Mouse (Mus musculus) kidney, postnatal 0 days (tissue): ENCODE measurements around the gene Tceal7. TPM values are rescaled to one million over a fixed set of nuclear protein-coding genes. Genes with fewer than 3 reads are reported as not detected.
A peak's percentile ranks its signal among the peaks of the same experiment; 100 is the strongest.
"Not testable (repeated sequence)": the region's sequence is repeated elsewhere in the genome, so short reads cannot be mapped to it uniquely, and the experiment has no call there.

Experiments
- ATAC-seq: fragments of 200-750 bp; cut with Nextera tagmentation; replicated peaks from 2 replicates; pipeline ENCODE4 v1.8.0; 2017; ENCODE audit warnings: low read depth, moderate number of reproducible peaks, moderate TSS enrichment, moderate library complexity; ENCODE audit not compliant: low FRiP score
- DNase-seq: peaks from one replicate; pipeline ENCODE4 v3.0.0-alpha.2; 2016; ENCODE audit warnings: low spot score
- H3K27ac ChIP-seq: fragments of 300-500 bp; sonication (generic); 2 replicates; pipeline ENCODE4 v1.5.1; 2014; ENCODE audit warnings: mild to moderate bottlenecking
- H3K27me3 ChIP-seq: fragments of 300-500 bp; sonication (generic); 2 replicates; pipeline ENCODE4 v1.6.1; 2014; ENCODE audit warnings: low read length, mixed read lengths; ENCODE audit not compliant: insufficient read depth
- H3K36me3 ChIP-seq: fragments of 300-500 bp; sonication (generic); 2 replicates; pipeline ENCODE4 v1.6.1; 2014; ENCODE audit warnings: low read length, mixed read lengths; ENCODE audit not compliant: insufficient read depth
- H3K4me1 ChIP-seq: fragments of 300-500 bp; sonication (generic); replicated peaks from 2 replicates; pipeline ENCODE4 v1.6.1; 2014; ENCODE audit warnings: antibody characterized with exemption, low read length, mixed read lengths; ENCODE audit not compliant: insufficient read depth
- H3K4me2 ChIP-seq: fragments of 300-500 bp; sonication (generic); 2 replicates; pipeline ENCODE4 v1.6.1; 2014; ENCODE audit warnings: mild to moderate bottlenecking, low read length, moderate library complexity, mixed read lengths
- H3K4me3 ChIP-seq: fragments of 300-500 bp; sonication (generic); replicated peaks from 2 replicates; pipeline ENCODE4 v1.5.1; 2014; ENCODE audit warnings: low read depth, low read length
- H3K9ac ChIP-seq: fragments of 300-500 bp; sonication (generic); 2 replicates; pipeline ENCODE4 v1.6.1; 2014; ENCODE audit warnings: low read depth, low read length
- H3K9me3 ChIP-seq: fragments of 300-500 bp; sonication (generic); replicated peaks from 2 replicates; pipeline ENCODE4 v1.6.1; 2016; ENCODE audit warnings: low read length, inconsistent platforms, mixed read lengths
- CTCF ChIP-seq: IDR thresholded peaks from 2 replicates; pipeline ENCODE4 v1.5.1; 2016; ENCODE audit warnings: antibody characterized with exemption, low read depth, mild to moderate bottlenecking, moderate library complexity
- WGBS: fragments of 180-500 bp; shearing (Covaris S2); extraction: QIAGEN DNeasy Blood & Tissue Kit; methylation state at CpG from one replicate; pipeline ENCODE4 v1.1.7; 2014; 5-methylcytosine and 5-hydroxymethylcytosine counted together
- polyA plus RNA-seq: library from polyadenylated mRNA; unstranded; fragments of >200 nt; fragmentation: Nextera tagmentation; extraction: Ambion mirVana; gene quantifications from 2 replicates; pipeline ENCODE4 v1.2.1, GENCODE M21; 2015

Gene Tceal7
- polyA plus RNA-seq, result 0.16 TPM in 1 of 2 replicates, not detected in the other

GRCm38 (mm10) chrX:136214729-136215677 lies at the start of gene Tceal7, which contains the start of gene Bex1:
Gene Tceal7, plus strand, starts transcription at chrX:136214779.
Gene Bex1, minus strand, starts transcription at chrX:136215513.
- 44% methylated on average over 8 of the region's 67 CpGs for WGBS
- not testable (repeated sequence) for H3K9me3 ChIP-seq
- peak; percentile 87 for ATAC-seq

GRCm38 (mm10) chrX:136170625-136171024 lies 44.0 kb upstream of the Tceal7 start:
- Histone ChIP-seq H3K9ac (no peak overlapping the region), H3K9me3 (no peaks in the 10 kb centered on the region), H3K36me3 (no peaks in the 10 kb centered on the region), H3K4me1 (no peaks in the 10 kb centered on the region; the same call in 1 of the 2 replicates), H3K4me3 (peak overlapping the region; percentile 58), H3K27ac (peak overlapping the region; percentile 42; the same call in 1 of the 2 replicates), H3K4me2 (peak overlapping the region; percentile 53), H3K27me3 (no peaks in the 10 kb centered on the region)
- TF ChIP-seq CTCF, result no peak
- 64% methylated on average over 10 of the region's 10 CpGs for WGBS
- DNase-seq (no peak), ATAC-seq (no peak)

More at GRCm38 (mm10) chrX:136214729-136215677, at the start of gene Tceal7, which contains the start of gene Bex1:
- not testable (repeated sequence) for H3K4me3 ChIP-seq, H3K36me3 ChIP-seq, DNase-seq, H3K27me3 ChIP-seq, H3K4me1 ChIP-seq, H3K9ac ChIP-seq, H3K27ac ChIP-seq
- peak within 1 kb of the TSS; percentile 34 for H3K4me2 ChIP-seq

GRCm38 (mm10) chrX:136171189-136172117 lies 43.1 kb upstream of the Tceal7 start:
- Histone ChIP-seq H3K9me3 (no peaks in the 10 kb centered on the region), H3K4me2 (peak overlapping the region; percentile 53), H3K27me3 (no peaks in the 10 kb centered on the region), H3K9ac (peak overlapping the region; percentile 78), H3K36me3 (no peaks in the 10 kb centered on the region), H3K27ac (peak overlapping the region; percentile 89), H3K4me1 (no peaks in the 10 kb centered on the region; the same call in 1 of the 2 replicates), H3K4me3 (peak overlapping the region; percentile 58)
- ATAC-seq (peak; percentile 75), DNase-seq (peak; percentile 91)
- no peak for TF ChIP-seq CTCF
- WGBS, result 28% methylated on average over 24 of the region's 24 CpGs

DNA sequence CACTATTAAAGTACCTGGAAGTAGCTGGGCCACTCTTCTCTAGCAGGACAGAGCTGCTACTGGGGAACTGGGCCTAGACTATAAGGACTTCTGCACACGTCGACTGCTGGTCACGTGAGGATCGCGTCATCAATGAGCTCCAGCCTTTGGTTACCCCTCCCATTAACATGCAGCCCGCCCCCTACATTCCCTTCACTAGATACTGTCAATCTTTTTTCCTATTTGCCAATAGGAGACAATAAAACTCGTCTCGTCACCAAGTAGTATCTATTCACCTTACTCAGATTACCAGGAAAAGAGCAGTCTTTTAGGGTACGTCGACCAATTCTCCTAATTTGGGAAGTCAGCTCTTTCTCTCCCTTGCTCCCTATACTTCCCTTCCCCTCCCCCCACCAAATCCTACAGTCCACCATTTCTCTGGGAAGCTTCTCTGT lies 42.4 kb upstream of the Tceal7 start, which contains the start of gene Tceal8:
TSS of gene Tceal8 (minus strand) at position 225 of the 434 bp plus-strand sequence.
- TF ChIP-seq CTCF, result peak; percentile 42; the same call in 1 of the 2 replicates
- Histone ChIP-seq H3K27me3 (no peaks in the 10 kb centered on the region), H3K4me2 (peak within 1 kb of the TSS; percentile 53), H3K4me3 (peak within 1 kb of the TSS; percentile 58), H3K4me1 (no peaks in the 10 kb centered on the region; the same call in 1 of the 2 replicates), H3K36me3 (no peaks in the 10 kb centered on the region), H3K9me3 (no peaks in the 10 kb centered on the region), H3K27ac (peak within 1 kb of the TSS; percentile 89), H3K9ac (peak within 1 kb of the TSS; percentile 78)
- ATAC-seq, result peak; percentile 95
- WGBS, result 22% methylated on average over 10 of the region's 10 CpGs
- DNase-seq, result peak; percentile 95

- H3K27me3 ChIP-seq, result no peaks in the 10 kb centered on the region
- 35% methylated on average over 10 of the region's 10 CpGs for WGBS
- no peak for TF ChIP-seq CTCF
- H3K9ac ChIP-seq, result peak overlapping the region; percentile 32; the same call in 1 of the 2 replicates
- H3K27ac ChIP-seq, result peak overlapping the region; percentile 89; the same call in 1 of the 2 replicates
- H3K4me3 ChIP-seq, result peak overlapping the region; percentile 58
- H3K4me1 ChIP-seq, result no peaks in the 10 kb centered on the region; the same call in 1 of the 2 replicates
- H3K9me3 ChIP-seq, result no peaks in the 10 kb centered on the region
- ATAC-seq (no peak), DNase-seq (peak; percentile 62)
- no peaks in the 10 kb centered on the region for H3K36me3 ChIP-seq
- peak overlapping the region; percentile 53 for H3K4me2 ChIP-seq
Observed at GRCm38 (mm10) chrX:136172786-136173185, 41.8 kb upstream of the Tceal7 start.
